Mouse (Mus musculus) layer of hippocampus, postnatal 36 days (tissue): ENCODE results near the gene Hs6st3. TPM values are rescaled to one million over a fixed set of nuclear protein-coding genes. Genes with fewer than 3 reads are reported as not detected.
"Not testable (repeated sequence)": the region's sequence is repeated elsewhere in the genome, so short reads cannot be mapped to it uniquely, and the experiment has no call there.

Experiments
- DNase-seq, 2 experiments: peaks; one replicate each; pipeline ENCODE4 v3.0.0; 2022
- total RNA-seq, 2 experiments: library from RNA; stranded (reverse); gene quantifications; 2 replicates each; pipeline ENCODE4 v1.2.3; 2021

Hs6st3 gene
- total RNA-seq, 2 experiments from 2014 or later, result 61.4 to 70.5 TPM

GRCm38 (mm10) chr14:119250353-119250752, 112.2 kb downstream of the Hs6st3 start:
- DNase-seq, result no peak

GRCm38 (mm10) chr14:119255396-119255795, 117.3 kb downstream of the Hs6st3 start:
- no peak for DNase-seq

- no peak for DNase-seq
Observed at GRCm38 (mm10) chr14:119257072-119257471, 118.9 kb downstream of the Hs6st3 start.

GRCm38 (mm10) chr14:119260176-119260962, 122.2 kb downstream of the Hs6st3 start:
- DNase-seq, result no peak

GRCm38 (mm10) chr14:119266334-119266733, 128.2 kb downstream of the Hs6st3 start:
- DNase-seq, result no peak

GRCm38 (mm10) chr14:119273088-119273487, 134.9 kb downstream of the Hs6st3 start:
- DNase-seq, result no peak

GRCm38 (mm10) chr14:119278156-119278555, 140.0 kb downstream of the Hs6st3 start:
- not testable (repeated sequence) for DNase-seq

- no peak for DNase-seq
Observed at GRCm38 (mm10) chr14:119283951-119284350, 145.8 kb downstream of the Hs6st3 start.

- DNase-seq, result no peak
Observed at GRCm38 (mm10) chr14:119289668-119290067, 151.5 kb downstream of the Hs6st3 start.

GRCm38 (mm10) chr14:119294071-119294470, 155.9 kb downstream of the Hs6st3 start:
- no peak for DNase-seq

- DNase-seq, result no peak
Observed at GRCm38 (mm10) chr14:119306461-119306860, 168.3 kb downstream of the Hs6st3 start.

GRCm38 (mm10) chr14:119318379-119318778, 180.2 kb downstream of the Hs6st3 start:
- no peak for DNase-seq

- DNase-seq, result no peak
Observed at GRCm38 (mm10) chr14:119347236-119347635, 209.1 kb downstream of the Hs6st3 start.

GRCm38 (mm10) chr14:119361414-119361813, 223.3 kb downstream of the Hs6st3 start:
- no peak for DNase-seq

GRCm38 (mm10) chr14:119367866-119368425, 229.8 kb downstream of the Hs6st3 start:
- no peak for DNase-seq

GRCm38 (mm10) chr14:119369274-119369673, 231.1 kb downstream of the Hs6st3 start:
- DNase-seq, result no peak

- DNase-seq, result no peak
Observed at GRCm38 (mm10) chr14:119370013-119370412, 231.9 kb downstream of the Hs6st3 start.

- no peak for DNase-seq
Observed at GRCm38 (mm10) chr14:119379303-119379702, 241.2 kb downstream of the Hs6st3 start.

- DNase-seq, result no peak
Observed at GRCm38 (mm10) chr14:119401618-119402017, 263.5 kb downstream of the Hs6st3 start.

- DNase-seq, result no peak
Observed at GRCm38 (mm10) chr14:119409334-119410050, 271.4 kb downstream of the Hs6st3 start.

GRCm38 (mm10) chr14:119422894-119423293, 284.8 kb downstream of the Hs6st3 start:
- DNase-seq, result no peak

GRCm38 (mm10) chr14:119450471-119450870, 312.3 kb downstream of the Hs6st3 start:
- no peak for DNase-seq

GRCm38 (mm10) chr14:119451594-119451993, 313.5 kb downstream of the Hs6st3 start:
- DNase-seq, result no peak
